Mouse (Mus musculus): ENCODE results near the gene Ppm1g.

DNA sequence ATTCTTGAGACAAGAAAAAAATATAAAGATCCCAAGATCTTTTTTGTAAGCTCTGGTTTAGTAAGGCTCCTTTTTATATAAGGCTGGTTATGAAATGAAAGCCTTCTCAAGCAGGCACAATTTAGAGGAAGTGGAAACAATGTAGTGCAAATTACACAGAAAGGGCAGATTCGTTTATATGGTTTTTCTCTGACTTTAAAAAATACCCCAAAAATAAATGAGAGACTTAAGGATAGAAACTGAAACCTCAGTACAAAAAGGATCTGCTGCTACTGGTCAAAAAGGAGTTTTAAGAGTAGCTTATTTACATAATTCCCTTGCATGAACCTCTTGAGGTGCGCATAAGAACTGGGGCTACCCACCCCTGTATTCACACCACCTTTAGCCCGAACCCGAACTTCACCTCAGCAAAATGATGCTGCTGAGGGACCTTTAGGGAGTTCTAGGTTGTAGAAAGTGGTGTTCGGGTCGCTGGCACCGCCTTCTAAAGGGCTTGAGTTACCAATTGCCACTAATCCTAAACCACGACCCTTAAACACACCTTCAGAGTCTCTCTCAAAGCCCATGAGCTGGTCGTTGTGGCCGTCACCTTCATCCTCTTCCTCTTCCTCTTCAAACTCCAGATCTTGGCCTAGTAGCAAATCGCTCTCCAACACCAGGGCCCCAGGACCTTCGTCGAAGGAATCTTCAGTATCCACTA is 19.3 kb downstream of the Ppm1g start:
- TF ChIP-seq MAX (IDR thresholded peaks at IDR 0.05; ENCODE audit: low read depth) (no peak), POLR2A (IDR thresholded peaks at IDR 0.05; ENCODE audit: insufficient read length, low read depth) (no peak), E2F4 (IDR thresholded peaks at IDR 0.05; ENCODE audit: insufficient read depth) (no peak), REST (IDR thresholded peaks at IDR 0.05; ENCODE audit: insufficient read depth, insufficient read length) (no peak), CEBPB (IDR thresholded peaks at IDR 0.05; ENCODE audit: insufficient read depth, poor library complexity, severe bottlenecking) (no peak)

Measured in myocyte (in vitro differentiated cells).